Mouse (Mus musculus) layer of hippocampus, adult 9-11 months (tissue): ENCODE data around the gene Cyp2e1.
A peak's percentile ranks its signal among the peaks of the same experiment; 100 is the strongest.

Source experiments
- DNase-seq: peaks from one replicate; pipeline ENCODE4 v3.0.0; 2022

Cyp2e1 gene

GRCm38 (mm10) chr7:140811714-140812113 lies 48.2 kb downstream of the Cyp2e1 start:
- DNase-seq, result peak; percentile 49

- no peak for DNase-seq
Observed at GRCm38 (mm10) chr7:140812850-140813249, 49.3 kb downstream of the Cyp2e1 start.

GRCm38 (mm10) chr7:140820173-140820572 lies 56.6 kb downstream of the Cyp2e1 start:
- DNase-seq, result no peak

- no peak for DNase-seq
Observed at GRCm38 (mm10) chr7:140821305-140821652, 57.7 kb downstream of the Cyp2e1 start.

GRCm38 (mm10) chr7:140821653-140822329 lies 58.3 kb downstream of the Cyp2e1 start, which contains the start of gene Zfp941:
Gene Zfp941, minus strand, starts transcription at chr7:140822178.
- peak; percentile 49 for DNase-seq

- DNase-seq, result no peak
Observed at GRCm38 (mm10) chr7:140822731-140823130, 59.2 kb downstream of the Cyp2e1 start.
